Mouse (Mus musculus): ENCODE results near the gene Mblac1. TPM values are rescaled to one million over a fixed set of nuclear protein-coding genes. Genes with fewer than 3 reads are reported as not detected.

The Mblac1 gene
- polyA plus RNA-seq (2015; fragmentation: Nextera tagmentation; extraction: Ambion mirVana) = 6.7 TPM in 2 replicates

DNA sequence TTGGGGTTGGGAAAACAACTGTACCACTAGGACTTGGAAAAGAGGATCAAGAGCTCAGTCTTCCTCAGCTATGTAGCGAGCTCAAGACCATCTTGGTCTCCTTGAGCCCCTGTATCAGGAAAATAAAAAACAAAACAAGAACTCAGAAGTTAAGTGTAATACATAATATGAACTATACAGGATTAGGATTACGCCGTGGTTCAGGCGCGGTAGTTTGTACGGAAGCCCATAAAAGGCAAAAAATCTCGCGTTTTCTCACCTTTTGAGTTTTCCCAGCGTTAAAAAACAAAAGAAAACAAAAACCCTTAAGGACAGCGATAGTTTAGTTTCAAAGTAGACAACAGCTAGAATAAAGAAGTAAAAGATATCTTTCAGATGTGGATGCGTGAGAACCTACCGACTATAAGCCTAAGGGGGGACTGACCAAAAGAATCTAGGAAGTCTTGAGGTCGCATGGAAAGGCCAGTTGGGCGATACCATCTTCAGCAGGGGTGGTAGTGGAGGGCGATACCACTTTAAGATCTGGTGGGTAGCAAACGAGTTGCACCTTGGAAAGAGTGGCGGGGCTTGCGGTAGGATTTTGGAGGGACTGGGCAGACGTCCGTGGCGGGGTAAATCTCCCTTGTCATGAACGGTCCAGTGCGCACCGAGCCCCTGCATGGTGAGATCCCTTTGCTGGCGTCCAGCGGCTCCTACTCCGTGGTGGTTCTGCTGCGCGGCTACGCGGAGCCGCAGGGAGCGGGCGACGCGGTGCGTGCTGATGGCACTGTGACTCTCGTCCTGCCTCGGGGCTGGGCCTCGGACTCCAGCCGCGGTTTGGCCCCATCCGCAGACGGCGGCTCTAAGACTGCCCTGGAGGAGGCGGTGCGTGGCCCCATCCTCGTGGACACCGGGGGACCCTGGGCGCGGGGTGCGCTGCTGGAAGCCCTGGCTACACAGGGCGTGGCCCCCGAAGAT is at the start of gene Mblac1:
Gene Mblac1, plus strand, starts transcription at position 544 of the 957 bp plus-strand sequence.
- Histone ChIP-seq H3K27ac (ENCODE audit: low read length) (peak within 1 kb of the TSS; percentile 88), H3K36me3 (ENCODE audit: control insufficient read depth, insufficient read depth, low read length) (no peaks in the 10 kb centered on the region), H3K4me3 (replicated peaks; ENCODE audit: low read length) (peak within 1 kb of the TSS; percentile 80), H3K27me3 (ENCODE audit: control insufficient read depth, insufficient read depth, low read length) (no peaks in the 10 kb centered on the region), H3K9ac (ENCODE audit: low read length) (peak within 1 kb of the TSS; percentile 89), H3K4me1 (ENCODE audit: control insufficient read depth, insufficient read depth, low read length) (peaks cover 6% of the 10 kb centered on the region; the same call in 1 of the 2 replicates), H3K4me2 (ENCODE audit: low read depth, low read length) (peak within 1 kb of the TSS; percentile 98), H3K9me3 (replicated peaks; ENCODE audit: control insufficient read depth, low read length) (no peaks in the 10 kb centered on the region)
- 6% methylated on average over 54 of the region's 54 CpGs for WGBS
- ATAC-seq (ENCODE audit: insufficient read depth, low FRiP score) = peak; percentile 79

DNA sequence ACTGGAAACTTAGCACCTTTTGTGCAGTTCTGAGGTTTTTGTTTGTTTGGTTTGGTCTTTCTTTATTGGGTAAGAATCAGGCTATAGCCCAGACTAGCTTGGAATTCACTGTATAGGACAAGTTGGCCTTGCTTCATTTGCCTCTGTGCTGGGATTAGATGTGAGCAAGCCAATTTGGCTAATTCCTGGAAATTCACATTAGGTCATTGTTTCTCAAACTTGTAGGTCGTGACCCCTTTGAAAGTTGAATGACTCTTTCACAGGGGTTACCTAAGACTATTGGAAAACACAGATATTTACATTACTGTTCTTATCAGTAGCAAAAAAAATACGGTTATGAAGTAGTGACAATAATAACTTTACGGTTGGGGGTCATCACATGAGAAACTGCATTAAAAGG is 39.7 kb upstream of the Mblac1 start:
- Histone ChIP-seq H3K9ac (ENCODE audit: low read length) (peak overlapping the region; percentile 89; the same call in 1 of the 2 replicates), H3K4me1 (ENCODE audit: control insufficient read depth, insufficient read depth, low read length) (no peaks in the 10 kb centered on the region; the same call in 1 of the 2 replicates), H3K36me3 (ENCODE audit: control insufficient read depth, insufficient read depth, low read length) (peaks cover 12% of the 10 kb centered on the region; the same call in 1 of the 2 replicates), H3K27me3 (ENCODE audit: control insufficient read depth, insufficient read depth, low read length) (no peaks in the 10 kb centered on the region), H3K9me3 (replicated peaks; ENCODE audit: control insufficient read depth, low read length) (no peaks in the 10 kb centered on the region), H3K4me2 (ENCODE audit: low read depth, low read length) (peak overlapping the region; percentile 77), H3K4me3 (replicated peaks; ENCODE audit: low read length) (peak overlapping the region; percentile 74), H3K27ac (ENCODE audit: low read length) (no peak overlapping the region)
- no peak for ATAC-seq (ENCODE audit: insufficient read depth, low FRiP score)
- WGBS = 62% methylated on average over 3 of the region's 3 CpGs

DNA sequence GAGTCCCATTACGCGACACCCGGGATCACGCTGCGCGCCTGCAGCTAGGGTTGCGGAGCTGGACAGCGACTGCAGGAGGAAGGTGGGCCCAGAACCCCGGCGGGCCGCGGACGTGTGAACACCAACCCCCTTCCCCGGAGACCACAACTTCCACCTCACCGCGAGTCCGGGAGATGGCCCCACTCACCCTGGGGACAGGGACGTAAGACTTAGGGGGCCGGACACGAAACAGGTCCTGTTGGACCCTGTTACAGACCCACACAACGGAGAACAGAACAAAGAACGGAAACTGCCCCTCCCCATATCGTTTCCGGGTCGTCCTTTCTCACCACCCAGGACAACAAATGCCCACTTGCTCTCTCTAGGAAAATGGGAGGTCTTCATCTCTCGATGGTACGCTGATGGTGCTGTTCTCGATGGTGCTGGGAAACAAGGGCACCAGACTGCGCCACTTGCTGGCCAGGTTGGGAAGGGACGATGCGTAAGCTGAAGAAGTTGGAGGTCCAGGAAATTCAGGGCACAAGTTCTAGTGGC is 38.6 kb upstream of the Mblac1 start, which contains the start of gene Zfp113:
Gene Zfp113, minus strand, starts transcription at position 302 of the 534 bp plus-strand sequence.
- no peaks in the 10 kb centered on the region for H3K9me3 ChIP-seq (replicated peaks; ENCODE audit: control insufficient read depth, low read length)
- peaks cover 9% of the 10 kb centered on the region; the same call in 1 of the 2 replicates for H3K36me3 ChIP-seq (ENCODE audit: control insufficient read depth, insufficient read depth, low read length)
- H3K4me1 ChIP-seq (ENCODE audit: control insufficient read depth, insufficient read depth, low read length) = no peaks in the 10 kb centered on the region; the same call in 1 of the 2 replicates
- under 1% methylated on average over 31 of the region's 31 CpGs for WGBS
- no peaks in the 10 kb centered on the region for H3K27me3 ChIP-seq (ENCODE audit: control insufficient read depth, insufficient read depth, low read length)
- peak within 1 kb of the TSS; percentile 90 for H3K27ac ChIP-seq (ENCODE audit: low read length)
- peak within 1 kb of the TSS; percentile 89 for H3K9ac ChIP-seq (ENCODE audit: low read length)
- peak within 1 kb of the TSS; percentile 74 for H3K4me3 ChIP-seq (replicated peaks; ENCODE audit: low read length)
- ATAC-seq (ENCODE audit: insufficient read depth, low FRiP score) = peak; percentile 97
- peak within 1 kb of the TSS; percentile 77 for H3K4me2 ChIP-seq (ENCODE audit: low read depth, low read length)

DNA sequence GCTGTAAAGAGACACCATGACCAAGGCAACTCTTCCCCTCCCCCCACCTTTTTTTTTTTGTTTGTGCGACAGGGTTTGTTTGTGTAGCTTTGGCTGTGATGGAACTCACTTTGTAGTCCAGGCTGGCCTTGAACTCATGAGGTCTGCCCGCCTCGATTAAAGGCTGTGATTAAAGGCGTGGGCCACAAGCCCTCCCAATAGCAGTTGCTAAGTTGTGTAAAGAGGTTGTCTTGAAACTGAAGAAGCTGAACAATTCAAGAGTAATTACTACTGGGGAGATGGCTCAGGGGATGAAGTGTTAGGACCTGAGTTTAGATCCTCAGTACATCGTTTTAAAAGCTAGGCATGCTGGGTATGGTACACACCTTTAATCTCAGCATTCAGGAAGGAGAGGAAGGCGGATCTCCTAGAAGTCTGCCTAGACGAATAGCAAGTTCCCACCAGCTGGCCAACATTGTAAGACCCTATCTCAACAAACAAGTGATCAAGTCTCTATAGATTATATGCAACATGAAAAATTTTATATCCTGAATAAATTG is 33.8 kb upstream of the Mblac1 start:
- ATAC-seq (ENCODE audit: insufficient read depth, low FRiP score) = no peak
- Histone ChIP-seq H3K4me3 (replicated peaks; ENCODE audit: low read length) (peak overlapping the region; percentile 74), H3K9me3 (replicated peaks; ENCODE audit: control insufficient read depth, low read length) (no peaks in the 10 kb centered on the region), H3K4me2 (ENCODE audit: low read depth, low read length) (peak overlapping the region; percentile 55), H3K9ac (ENCODE audit: low read length) (peak overlapping the region; percentile 82), H3K36me3 (ENCODE audit: control insufficient read depth, insufficient read depth, low read length) (peaks cover 6% of the 10 kb centered on the region), H3K27ac (ENCODE audit: low read length) (no peak overlapping the region), H3K27me3 (ENCODE audit: control insufficient read depth, insufficient read depth, low read length) (no peaks in the 10 kb centered on the region), H3K4me1 (ENCODE audit: control insufficient read depth, insufficient read depth, low read length) (peaks cover 11% of the 10 kb centered on the region; the same call in 1 of the 2 replicates)
- 62% methylated on average over 7 of the region's 7 CpGs for WGBS

DNA sequence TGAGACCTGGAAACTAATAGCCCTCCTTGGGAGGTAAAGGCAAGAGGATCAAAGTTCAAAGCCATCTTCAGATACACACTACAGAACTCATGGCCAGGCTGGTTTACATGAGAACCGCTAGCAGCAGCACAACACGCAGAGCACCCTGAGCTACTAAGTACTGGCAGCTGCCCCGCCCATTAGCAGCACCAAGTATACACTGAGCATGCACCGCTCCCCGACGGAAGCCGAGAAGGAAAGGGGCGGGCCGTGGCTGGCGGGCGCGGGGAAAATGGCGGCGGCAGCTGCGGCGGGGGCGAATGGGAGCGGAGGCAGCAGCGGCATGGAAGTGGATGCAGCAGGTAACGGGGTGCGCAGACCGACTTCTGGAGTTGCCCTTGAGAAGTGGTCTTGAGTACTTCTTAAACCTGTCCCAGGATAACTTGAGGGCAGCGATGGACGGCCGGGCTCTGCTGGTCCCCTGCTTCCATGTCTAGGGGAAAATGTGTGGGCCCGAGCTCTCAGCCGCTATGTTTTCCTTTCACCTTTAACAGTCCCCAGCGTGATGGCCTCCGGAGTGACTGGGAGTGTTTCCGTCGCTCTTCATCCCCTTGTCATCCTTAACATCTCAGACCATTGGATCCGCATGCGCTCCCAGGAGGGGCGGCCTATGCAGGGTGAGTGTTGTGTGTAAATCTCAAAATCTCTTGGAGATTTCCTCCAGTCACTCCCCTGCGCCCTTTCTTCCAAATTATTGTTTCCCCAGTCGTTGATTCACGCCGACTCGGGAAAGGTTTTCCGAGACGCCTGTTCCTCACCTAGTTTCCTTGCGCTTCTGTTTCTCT is 33.1 kb upstream of the Mblac1 start, which contains the start of gene Cops6:
Gene Cops6, plus strand, starts transcription at position 230 of the 824 bp plus-strand sequence.
- ATAC-seq (ENCODE audit: insufficient read depth, low FRiP score) = peak; percentile 96
- peak within 1 kb of the TSS; percentile 26 for H3K27ac ChIP-seq (ENCODE audit: low read length)
- H3K27me3 ChIP-seq (ENCODE audit: control insufficient read depth, insufficient read depth, low read length) = no peaks in the 10 kb centered on the region
- H3K9ac ChIP-seq (ENCODE audit: low read length) = peak within 1 kb of the TSS; percentile 82
- H3K4me1 ChIP-seq (ENCODE audit: control insufficient read depth, insufficient read depth, low read length) = peaks cover 11% of the 10 kb centered on the region; the same call in 1 of the 2 replicates
- H3K9me3 ChIP-seq (replicated peaks; ENCODE audit: control insufficient read depth, low read length) = no peaks in the 10 kb centered on the region
- peaks cover 13% of the 10 kb centered on the region for H3K36me3 ChIP-seq (ENCODE audit: control insufficient read depth, insufficient read depth, low read length)
- peak within 1 kb of the TSS; percentile 74 for H3K4me3 ChIP-seq (replicated peaks; ENCODE audit: low read length)
- under 1% methylated on average over 42 of the region's 42 CpGs for WGBS
- peak within 1 kb of the TSS; percentile 77 for H3K4me2 ChIP-seq (ENCODE audit: low read depth, low read length)

DNA sequence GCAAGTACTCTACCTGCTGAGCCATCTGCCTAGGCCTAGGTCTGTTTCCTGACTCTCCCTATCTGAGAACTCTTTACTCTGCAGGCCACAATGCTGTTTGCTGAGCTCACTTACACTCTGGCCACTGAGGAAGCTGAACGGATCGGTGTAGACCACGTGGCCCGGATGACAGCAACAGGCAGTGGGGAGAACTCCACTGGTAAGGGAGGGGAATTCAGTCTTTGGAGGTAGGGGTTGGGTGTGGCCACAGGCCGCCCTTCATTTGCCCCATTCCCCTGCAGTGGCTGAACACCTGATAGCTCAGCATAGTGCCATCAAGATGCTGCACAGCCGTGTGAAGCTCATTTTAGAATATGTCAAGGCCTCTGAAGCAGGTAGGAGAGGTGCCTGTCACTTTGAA is 31.1 kb upstream of the Mblac1 start:
- Histone ChIP-seq H3K9ac (ENCODE audit: low read length) (no peak overlapping the region), H3K9me3 (replicated peaks; ENCODE audit: control insufficient read depth, low read length) (no peaks in the 10 kb centered on the region), H3K36me3 (ENCODE audit: control insufficient read depth, insufficient read depth, low read length) (peaks cover 27% of the 10 kb centered on the region), H3K4me3 (replicated peaks; ENCODE audit: low read length) (no peak overlapping the region), H3K4me1 (ENCODE audit: control insufficient read depth, insufficient read depth, low read length) (peaks cover 11% of the 10 kb centered on the region; the same call in 1 of the 2 replicates), H3K27me3 (ENCODE audit: control insufficient read depth, insufficient read depth, low read length) (no peaks in the 10 kb centered on the region), H3K4me2 (ENCODE audit: low read depth, low read length) (no peak overlapping the region), H3K27ac (ENCODE audit: low read length) (no peak overlapping the region)
- 55% methylated on average over 6 of the region's 6 CpGs for WGBS
- no peak for ATAC-seq (ENCODE audit: insufficient read depth, low FRiP score)

DNA sequence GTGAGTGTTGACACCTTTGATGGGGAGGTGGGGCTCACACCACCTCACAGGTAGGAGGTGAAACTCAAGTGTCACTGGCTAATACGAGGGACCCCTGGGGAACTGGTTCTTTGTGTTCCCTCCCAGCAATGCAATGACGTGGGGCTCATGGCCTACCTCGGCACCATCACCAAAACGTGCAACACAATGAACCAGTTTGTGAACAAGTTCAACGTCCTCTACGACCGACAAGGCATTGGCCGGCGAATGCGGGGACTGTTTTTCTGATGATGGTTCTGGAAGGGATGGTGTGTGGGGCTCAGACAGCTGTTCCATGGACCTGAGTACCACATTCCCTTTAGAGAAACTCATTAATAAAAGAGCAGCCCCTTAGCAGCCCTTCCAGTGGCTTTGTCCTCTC is 30.5 kb upstream of the Mblac1 start:
- no peak overlapping the region for H3K4me3 ChIP-seq (replicated peaks; ENCODE audit: low read length)
- H3K36me3 ChIP-seq (ENCODE audit: control insufficient read depth, insufficient read depth, low read length) = peaks cover 27% of the 10 kb centered on the region
- no peak overlapping the region for H3K9ac ChIP-seq (ENCODE audit: low read length)
- no peak overlapping the region for H3K27ac ChIP-seq (ENCODE audit: low read length)
- 66% methylated on average over 10 of the region's 10 CpGs for WGBS
- H3K4me1 ChIP-seq (ENCODE audit: control insufficient read depth, insufficient read depth, low read length) = peaks cover 11% of the 10 kb centered on the region; the same call in 1 of the 2 replicates
- H3K4me2 ChIP-seq (ENCODE audit: low read depth, low read length) = no peak overlapping the region
- no peaks in the 10 kb centered on the region for H3K27me3 ChIP-seq (ENCODE audit: control insufficient read depth, insufficient read depth, low read length)
- no peak for ATAC-seq (ENCODE audit: insufficient read depth, low FRiP score)
- no peaks in the 10 kb centered on the region for H3K9me3 ChIP-seq (replicated peaks; ENCODE audit: control insufficient read depth, low read length)

DNA sequence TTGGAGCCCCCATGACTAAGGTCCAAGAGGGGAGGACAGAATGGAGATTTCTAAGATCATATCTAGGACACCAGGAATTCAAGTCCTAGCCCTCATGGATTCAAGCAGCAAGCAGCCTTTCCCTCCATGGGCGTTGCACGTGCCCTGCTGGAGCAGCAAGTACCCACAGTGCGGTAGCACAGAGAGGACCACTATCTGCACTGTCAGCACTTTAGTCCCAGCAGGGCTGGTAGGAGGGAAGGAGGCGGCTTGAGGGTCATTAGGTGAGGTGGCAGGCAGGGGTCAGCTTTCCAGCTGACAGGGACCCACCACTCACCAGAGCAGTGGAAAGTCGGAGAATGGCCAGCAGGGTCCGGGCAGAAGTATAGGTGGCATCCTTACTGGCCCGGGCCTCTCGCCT is 28.5 kb upstream of the Mblac1 start:
- peaks cover 27% of the 10 kb centered on the region for H3K36me3 ChIP-seq (ENCODE audit: control insufficient read depth, insufficient read depth, low read length)
- H3K27ac ChIP-seq (ENCODE audit: low read length) = no peak overlapping the region
- H3K9me3 ChIP-seq (replicated peaks; ENCODE audit: control insufficient read depth, low read length) = no peaks in the 10 kb centered on the region
- H3K27me3 ChIP-seq (ENCODE audit: control insufficient read depth, insufficient read depth, low read length) = no peaks in the 10 kb centered on the region
- H3K4me2 ChIP-seq (ENCODE audit: low read depth, low read length) = no peak overlapping the region
- H3K4me1 ChIP-seq (ENCODE audit: control insufficient read depth, insufficient read depth, low read length) = peaks cover 15% of the 10 kb centered on the region; the same call in 1 of the 2 replicates
- no peak overlapping the region for H3K9ac ChIP-seq (ENCODE audit: low read length)
- ATAC-seq (ENCODE audit: insufficient read depth, low FRiP score) = no peak
- H3K4me3 ChIP-seq (replicated peaks; ENCODE audit: low read length) = no peak overlapping the region
- WGBS = 77% methylated on average over 8 of the region's 8 CpGs

Measured in stomach, embryonic 16.5 days (tissue).